Mouse (Mus musculus): ENCODE results near the gene Dcun1d3.

DNA sequence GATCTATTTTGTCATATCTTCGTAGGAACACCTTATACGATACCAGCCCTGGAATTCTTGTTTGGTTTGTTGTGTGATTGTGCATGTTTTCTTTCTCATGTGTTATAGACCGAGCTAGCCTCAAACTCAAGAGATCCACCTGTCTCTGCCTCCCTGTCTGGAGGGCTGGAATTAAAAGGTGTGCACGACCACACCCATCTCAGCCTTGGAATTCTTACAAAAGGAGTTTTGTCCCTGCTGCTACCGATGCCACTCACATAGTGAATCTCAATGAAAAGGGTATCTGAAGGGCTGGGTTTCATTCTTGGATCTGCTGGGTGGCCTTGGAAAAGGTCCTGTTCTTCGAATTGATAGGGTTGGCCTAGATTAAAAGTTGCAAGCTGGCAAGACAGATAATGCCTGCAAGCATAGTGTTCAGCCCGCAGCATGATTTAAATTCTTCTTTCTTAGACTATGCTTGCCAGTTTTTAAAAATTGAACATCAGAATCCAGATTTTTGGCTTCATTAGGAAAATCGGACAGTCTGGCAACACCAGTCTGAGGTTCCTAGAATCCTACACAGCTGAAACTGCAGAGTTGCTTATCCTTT is 1.5 kb upstream of the Dcun1d3 start:
- no peak for TF ChIP-seq CTCF (IDR thresholded peaks at IDR 0.05; ENCODE audit: control insufficient read depth, insufficient read depth, insufficient read length)
- TF ChIP-seq MAX (IDR thresholded peaks at IDR 0.05): no peak
- no peak for TF ChIP-seq MYOG (IDR thresholded peaks at IDR 0.05; ENCODE audit: control insufficient read depth, extremely low read depth, insufficient read length)
- no peak for TF ChIP-seq MYOD1 (IDR thresholded peaks at IDR 0.05; ENCODE audit: control insufficient read depth, insufficient read length, low read depth)
- no peak for TF ChIP-seq USF1 (IDR thresholded peaks at IDR 0.05; ENCODE audit: low read depth)
- TF ChIP-seq FOSL1 (IDR thresholded peaks at IDR 0.05; ENCODE audit: insufficient read depth, low read length, poor library complexity, severe bottlenecking): no peak
- no peak for TF ChIP-seq CEBPB (IDR thresholded peaks at IDR 0.05; ENCODE audit: low read depth)
